Mouse (Mus musculus): Measurements from ENCODE around the gene Scn5a.

DNA sequence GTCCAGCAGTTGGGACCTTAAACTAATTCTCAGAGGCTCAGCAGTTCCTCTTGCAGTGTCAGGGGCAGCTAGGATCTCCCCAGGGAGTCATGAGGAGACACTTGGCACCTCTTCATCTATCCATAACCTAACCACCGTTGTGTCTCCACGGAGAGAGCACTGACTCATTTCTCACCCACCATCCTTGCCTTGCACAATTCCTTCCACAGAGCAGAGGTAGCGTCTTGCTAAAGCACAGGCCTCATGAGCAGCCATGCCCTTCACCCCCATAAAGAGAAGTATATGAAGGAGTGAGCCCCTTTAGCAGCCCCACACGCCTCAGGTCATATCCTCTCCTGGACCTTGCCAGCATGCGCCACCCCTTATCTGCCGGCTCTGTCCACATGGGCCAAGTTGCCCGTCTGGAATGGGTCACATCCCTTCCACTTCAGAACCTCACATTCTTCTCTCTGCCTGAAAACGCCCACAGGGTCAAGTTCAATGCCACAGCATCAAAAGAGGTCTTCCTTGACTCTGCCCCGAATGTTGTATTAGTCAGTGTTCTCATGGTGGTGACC lies 105.1 kb downstream of the Scn5a start:
- no peak for TF ChIP-seq POLR2A (IDR thresholded peaks at IDR 0.05; ENCODE audit: control insufficient read depth, extremely low read depth, insufficient read depth, low read length, poor library complexity)
- TF ChIP-seq CTCF (IDR thresholded peaks at IDR 0.05; ENCODE audit: borderline replicate concordance, control insufficient read depth, extremely low read depth, insufficient read depth, low read length, poor library complexity), result no peak
